Mouse (Mus musculus) urinary bladder, postnatal 25 days (tissue): Measurements from ENCODE around the gene Arhgef6.
A peak's percentile ranks its signal among the peaks of the same experiment; 100 is the strongest.

Experiments used
- DNase-seq: peaks from one replicate; pipeline ENCODE4 v3.0.0; 2022; ENCODE audit warnings: low spot score

Arhgef6 gene

GRCm38 (mm10) chrX:57303188-57303878, 35.2 kb downstream of the Arhgef6 start:
- no peak for DNase-seq

- peak; percentile 4 for DNase-seq
These were observed 39.6 kb downstream of the Arhgef6 start for GRCm38 (mm10) chrX:57298946-57299345.

DNA sequence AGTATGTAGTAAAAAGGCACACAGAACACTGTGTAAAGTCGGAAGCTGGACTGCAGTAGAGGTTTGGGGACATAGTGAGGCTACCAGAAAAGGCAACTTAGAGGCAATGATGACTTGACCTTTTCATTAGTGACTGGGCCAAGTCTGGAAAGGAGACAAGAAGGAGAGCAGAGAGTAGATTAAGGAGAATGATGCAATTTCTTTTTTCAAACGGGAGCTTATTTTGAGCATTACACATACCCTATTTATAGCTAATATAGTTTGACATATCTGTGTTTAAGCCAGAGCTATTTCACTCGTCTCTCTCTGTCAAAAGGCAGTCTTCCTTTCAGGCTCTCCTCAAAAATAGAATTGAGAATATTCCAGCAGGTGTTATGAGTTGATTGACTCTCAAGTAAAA, 50.1 kb downstream of the Arhgef6 start:
- no peak for DNase-seq

DNA sequence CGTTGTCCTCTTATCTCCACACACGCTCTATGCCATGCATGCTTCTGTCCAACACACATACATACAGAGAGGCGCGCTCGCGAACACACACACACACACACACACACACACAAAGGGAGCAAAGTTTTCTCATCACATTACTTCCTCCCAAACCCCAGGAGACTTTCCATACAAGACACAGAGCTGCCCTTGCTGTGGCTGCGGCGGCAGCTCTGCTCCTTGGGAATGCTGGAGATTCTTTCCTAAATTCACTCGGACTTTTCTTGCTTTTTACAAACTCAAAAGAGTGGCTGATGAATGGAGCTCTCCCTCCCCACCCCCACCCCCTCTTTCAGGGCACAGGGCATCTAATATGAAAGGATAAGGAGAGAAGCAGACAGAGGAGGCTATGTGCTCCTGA, 52.2 kb downstream of the Arhgef6 start:
- no peak for DNase-seq

DNA sequence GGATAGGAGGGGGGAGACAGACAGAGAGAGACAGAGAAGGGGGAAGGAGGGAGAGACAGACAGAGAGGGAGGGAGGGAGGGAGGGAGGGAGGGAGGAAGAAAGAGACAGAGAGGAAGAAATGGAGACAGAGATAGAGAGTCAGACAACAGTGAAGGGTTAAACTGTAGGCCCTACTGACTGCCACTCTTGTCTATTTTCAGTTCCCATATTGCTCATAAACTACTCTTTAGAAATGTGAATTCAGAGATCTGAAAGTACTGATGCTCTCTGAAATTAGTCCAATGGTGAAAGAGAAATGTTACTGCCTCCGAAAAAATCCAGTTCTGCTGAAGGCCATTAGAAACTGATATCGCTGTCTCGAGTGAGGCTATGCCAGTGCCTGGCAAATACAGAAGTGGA, 56.3 kb downstream of the Arhgef6 start:
- no peak for DNase-seq

DNA sequence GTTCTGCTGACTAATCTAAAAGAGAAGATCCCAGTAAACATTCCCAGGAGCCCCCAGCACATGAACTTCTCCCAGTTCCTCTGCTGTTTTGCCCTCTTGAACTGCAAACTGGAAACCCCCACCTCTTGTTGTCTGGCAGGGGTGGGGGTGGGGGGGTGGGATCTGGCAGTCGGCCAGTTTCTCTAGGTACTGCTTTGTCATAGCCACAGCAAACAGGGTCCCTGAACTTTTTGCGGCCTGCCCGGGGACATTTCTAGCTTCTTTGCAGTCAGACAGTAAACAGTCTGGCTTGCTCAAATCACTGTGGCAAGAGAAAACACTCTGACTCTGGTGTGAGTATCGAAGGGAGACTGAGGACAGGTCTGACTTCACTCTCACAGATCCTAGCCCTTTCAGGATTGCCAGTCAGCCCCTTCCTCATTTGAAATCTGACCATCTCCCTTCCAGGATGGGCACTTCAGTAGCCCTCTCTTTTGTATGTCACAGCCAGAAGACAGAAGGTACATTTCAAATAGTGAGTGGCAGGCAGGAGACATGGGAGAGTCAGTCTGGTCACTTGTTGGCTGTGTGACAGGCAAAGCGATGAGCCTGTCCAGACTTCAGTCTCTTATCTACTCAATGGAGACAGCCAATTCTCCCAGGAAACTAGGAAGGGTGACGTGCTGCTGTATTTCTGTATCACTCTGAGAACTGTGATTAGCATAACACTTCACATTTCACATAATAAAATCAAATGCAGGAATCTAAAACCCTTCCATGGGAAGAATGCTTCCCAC, 60.8 kb downstream of the Arhgef6 start:
- no peak for DNase-seq

GRCm38 (mm10) chrX:57263515-57263914, 75.0 kb downstream of the Arhgef6 start:
- no peak for DNase-seq

DNA sequence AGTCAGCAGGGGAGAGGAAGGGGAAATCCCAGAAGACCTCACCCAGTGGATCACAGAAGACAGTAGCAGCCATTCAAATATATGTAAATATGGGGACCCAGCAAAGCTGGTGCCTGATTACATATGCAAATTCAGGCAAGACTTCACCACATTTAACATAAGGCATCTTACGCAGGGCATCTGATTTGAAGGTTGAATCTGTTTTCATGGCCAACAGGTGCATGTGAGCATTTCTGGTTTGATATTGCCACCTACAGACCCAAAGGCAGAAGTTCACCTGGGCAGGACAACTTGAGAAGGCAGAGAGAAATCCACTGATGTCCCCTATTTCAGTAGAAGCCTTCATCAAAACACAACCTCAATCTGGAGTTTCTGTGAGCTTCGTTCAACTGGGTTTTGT, 77.8 kb downstream of the Arhgef6 start:
- no peak for DNase-seq

- DNase-seq = no peak
These were observed 85.0 kb downstream of the Arhgef6 start for GRCm38 (mm10) chrX:57253329-57254055.

- DNase-seq = no peak
These were observed 100.0 kb downstream of the Arhgef6 start for GRCm38 (mm10) chrX:57238572-57238971.

DNA sequence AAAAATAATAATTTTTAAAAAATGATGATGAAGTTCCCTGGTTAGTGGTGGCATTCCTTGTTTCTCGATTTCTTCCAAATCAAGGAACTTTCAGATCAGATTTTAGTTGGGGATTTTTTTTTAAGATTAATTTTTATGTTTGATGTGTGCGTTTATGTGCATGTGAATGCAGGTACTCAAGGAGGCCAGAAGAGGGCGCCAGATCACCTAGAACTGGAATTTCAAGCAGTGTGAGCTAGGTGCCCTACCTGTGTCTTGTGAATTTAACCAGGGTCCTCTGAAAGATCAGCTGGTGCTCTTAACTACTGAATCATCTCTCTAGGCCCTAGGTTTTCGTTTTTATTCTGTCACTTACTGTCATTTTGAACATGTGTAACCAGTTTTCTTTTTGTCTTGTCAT, 102.5 kb downstream of the Arhgef6 start:
- DNase-seq = no peak

DNA sequence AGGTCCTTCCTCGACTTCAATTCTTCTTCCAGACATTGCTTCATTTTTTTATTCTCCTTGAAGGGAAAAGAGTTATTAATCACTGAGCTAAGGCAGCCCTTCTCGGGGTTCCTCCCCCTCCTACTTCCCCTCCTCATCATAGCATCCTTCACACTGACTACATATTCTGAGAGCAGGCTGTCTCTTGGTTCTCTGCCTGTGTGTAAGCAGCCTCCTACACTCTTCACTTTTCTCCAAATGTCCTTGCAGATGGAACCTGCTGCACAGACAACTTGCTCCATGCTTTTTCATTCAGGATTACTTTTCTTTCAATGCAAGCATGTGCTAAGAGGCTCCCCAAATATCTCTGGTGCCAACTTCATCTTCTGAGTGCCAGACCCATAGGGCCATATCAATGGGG, 104.9 kb downstream of the Arhgef6 start:
- DNase-seq = no peak

DNA sequence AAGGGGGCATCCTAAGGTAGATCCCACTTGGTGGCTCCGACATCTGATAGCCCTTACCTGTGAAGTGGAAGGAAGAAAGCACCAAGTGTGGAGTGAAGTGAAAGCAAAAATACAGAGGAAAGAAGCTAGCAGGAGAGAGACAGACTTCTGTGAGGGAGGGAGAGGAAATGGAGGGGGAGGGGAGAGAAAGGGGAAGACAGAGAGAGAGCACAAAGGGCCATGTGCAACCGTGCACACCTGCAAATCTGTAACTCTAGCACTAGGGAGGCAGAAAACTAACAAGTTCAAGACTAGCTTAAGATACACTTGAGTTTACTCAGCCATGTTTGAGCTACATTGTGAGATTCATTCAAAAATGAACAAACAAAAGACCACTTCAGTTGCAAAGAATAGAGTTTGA, 110.4 kb downstream of the Arhgef6 start:
- no peak for DNase-seq

GRCm38 (mm10) chrX:57223301-57223700, 115.2 kb downstream of the Arhgef6 start:
- DNase-seq = no peak

DNA sequence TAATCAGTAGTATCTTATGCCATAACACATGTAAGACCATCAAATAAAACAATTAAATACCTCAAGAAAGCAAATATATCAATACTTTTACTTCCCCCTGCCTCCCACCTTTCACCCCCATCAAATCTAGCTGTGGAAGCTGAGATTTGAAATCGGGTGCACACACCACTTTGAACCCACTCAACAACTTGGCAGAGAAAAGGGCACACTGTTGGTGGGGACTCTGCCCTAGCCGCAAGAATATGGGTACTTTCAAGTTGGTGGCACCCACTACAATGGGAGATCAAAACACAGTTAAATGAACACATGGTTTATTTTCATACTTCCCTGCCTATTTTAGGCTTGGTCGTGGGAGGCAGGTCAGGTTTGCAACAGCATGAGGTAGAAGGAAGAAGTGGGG, 116.6 kb downstream of the Arhgef6 start:
- DNase-seq = no peak

DNA sequence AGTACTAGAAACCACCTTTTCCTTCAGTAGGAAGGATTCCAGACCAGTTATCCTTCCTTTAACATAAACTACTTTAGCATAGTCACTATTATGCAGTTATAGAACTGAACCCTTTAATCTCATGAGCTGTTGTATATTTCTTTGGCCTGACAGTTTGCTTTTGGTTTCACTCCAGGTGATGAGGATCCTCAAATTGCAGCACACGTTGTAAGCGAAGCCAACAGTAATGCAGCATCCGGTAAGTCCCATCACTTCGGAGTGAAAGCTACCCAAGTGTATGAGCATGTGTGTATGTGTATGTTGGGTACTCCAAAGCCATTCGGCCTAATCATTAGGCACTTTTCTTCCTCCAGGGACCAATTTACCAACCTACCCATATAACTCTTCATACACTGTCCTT, 119.0 kb downstream of the Arhgef6 start:
- no peak for DNase-seq

- no peak for DNase-seq
These were observed 122.3 kb downstream of the Arhgef6 start for GRCm38 (mm10) chrX:57216271-57216670.

- no peak for DNase-seq
These were observed 123.0 kb downstream of the Arhgef6 start for GRCm38 (mm10) chrX:57215495-57215894.

DNA sequence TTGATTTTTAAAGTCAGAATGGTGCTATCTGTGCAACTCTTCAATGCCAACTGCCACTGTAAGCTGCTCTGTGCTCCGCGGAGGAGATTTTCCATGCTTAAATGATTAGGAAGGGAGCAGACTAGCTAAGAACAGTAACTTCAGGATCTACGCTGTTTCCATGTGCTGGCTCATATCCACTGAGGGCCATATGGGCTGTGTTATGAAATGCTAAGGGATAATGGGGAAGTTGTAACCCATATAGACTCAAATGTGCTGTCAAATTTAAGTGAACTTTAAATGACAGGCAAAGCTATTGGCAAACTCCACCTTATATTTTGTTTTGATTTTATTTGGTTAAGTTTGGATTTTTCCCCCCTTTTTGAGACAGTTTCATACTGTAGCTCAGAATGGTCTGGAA, 125.7 kb downstream of the Arhgef6 start:
- DNase-seq = no peak

- DNase-seq = no peak
These were observed 126.7 kb downstream of the Arhgef6 start, which contains the start of gene Cd40lg for GRCm38 (mm10) chrX:57211876-57212275. Gene Cd40lg (plus strand): TSS chrX:57212143.

GRCm38 (mm10) chrX:57210591-57210990, 127.9 kb downstream of the Arhgef6 start:
- no peak for DNase-seq

DNA sequence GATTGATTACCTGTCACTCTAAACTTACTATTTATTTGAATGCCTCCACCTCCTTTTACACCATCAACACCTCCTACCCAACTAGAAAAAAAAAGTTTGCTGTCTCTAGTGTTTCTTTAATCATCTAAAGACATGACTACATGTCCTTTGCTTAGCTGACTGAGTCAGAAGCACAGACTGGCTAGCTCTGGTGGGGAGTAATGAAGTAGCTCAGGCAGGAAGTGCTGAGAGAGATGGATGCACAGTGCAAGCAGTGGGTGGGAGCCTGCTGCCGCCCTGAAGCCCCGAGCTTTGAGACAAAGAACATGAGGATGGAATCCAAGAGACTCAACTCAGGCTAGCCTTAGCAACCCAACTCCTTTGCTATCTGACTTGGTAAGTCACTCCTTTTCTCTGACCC, 138.1 kb downstream of the Arhgef6 start:
- no peak for DNase-seq

DNA sequence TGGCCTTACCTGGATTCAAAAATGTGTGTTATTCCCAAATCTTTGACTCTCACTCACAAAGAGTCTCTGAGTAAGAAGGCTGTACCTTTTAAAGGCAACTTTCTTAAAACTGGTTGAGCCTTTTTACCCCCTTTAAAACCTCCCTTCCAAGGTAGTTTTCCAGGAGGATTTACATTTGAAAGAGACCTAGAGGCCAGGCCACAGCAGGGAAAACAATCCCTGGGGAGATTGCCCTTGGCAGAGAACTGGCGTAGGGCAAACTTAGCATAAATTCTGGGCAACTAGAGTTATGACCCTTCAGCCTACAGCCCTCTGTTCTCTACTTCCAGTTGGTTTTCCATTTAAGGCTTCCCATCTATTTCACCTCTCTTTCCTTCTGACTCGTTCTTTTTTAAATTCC, 140.5 kb downstream of the Arhgef6 start:
- DNase-seq = no peak
